Mouse (Mus musculus) gastrocnemius, adult 18-20 months (tissue): ENCODE data around the gene Timm22. TPM values are rescaled to one million over a fixed set of nuclear protein-coding genes. Genes with fewer than 3 reads are reported as not detected.
A peak's percentile ranks its signal among the peaks of the same experiment; 100 is the strongest.

Experiments
- DNase-seq: peaks from one replicate; pipeline ENCODE4 v3.0.0; 2021; ENCODE audit warnings: low spot score
- total RNA-seq, 2 experiments: library from RNA; stranded (reverse); gene quantifications; 2 replicates each; pipeline ENCODE4 v1.2.3; 2021

The Timm22 gene
- total RNA-seq, 2 experiments from 2014 or later = 32.5 to 41.9 TPM

DNA sequence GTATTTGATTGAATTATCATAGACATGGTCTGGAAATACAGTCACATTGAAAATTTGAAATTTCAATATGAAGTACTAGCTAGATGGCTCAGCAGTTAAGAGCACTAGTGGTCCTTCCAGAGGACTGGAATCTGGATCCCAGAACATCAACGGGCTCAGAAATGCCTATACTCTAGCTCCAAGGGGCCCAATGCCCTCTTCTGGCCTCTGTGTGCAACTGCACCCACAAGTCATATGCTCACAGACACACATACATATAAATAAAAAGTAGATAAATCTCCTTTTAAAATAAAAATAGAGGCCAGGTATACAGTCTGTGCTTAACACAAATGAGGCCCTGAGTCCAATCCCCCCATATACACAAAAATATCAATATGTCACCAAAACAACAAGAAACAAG is 19.7 kb upstream of the Timm22 start:
- no peak for DNase-seq

DNA sequence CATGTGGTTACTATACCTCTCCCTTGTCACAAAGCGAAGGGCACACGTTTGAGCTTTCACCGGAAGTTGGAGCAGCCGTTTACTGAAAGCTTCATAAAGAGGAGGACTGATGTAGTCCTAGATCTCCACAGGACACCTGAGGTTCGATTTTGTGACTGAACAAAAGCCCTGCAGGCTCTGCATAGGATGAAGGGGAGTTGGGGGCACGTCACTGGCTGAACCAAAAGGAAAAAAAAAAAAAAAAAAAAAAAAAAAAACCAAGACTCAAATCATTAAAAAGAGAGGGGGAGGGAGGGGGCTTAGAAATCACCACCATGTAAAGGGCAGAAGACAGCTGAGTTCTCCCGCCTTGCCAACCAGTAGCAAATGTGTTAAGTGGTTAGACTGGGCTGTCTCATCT is 18.0 kb upstream of the Timm22 start:
- no peak for DNase-seq

DNA sequence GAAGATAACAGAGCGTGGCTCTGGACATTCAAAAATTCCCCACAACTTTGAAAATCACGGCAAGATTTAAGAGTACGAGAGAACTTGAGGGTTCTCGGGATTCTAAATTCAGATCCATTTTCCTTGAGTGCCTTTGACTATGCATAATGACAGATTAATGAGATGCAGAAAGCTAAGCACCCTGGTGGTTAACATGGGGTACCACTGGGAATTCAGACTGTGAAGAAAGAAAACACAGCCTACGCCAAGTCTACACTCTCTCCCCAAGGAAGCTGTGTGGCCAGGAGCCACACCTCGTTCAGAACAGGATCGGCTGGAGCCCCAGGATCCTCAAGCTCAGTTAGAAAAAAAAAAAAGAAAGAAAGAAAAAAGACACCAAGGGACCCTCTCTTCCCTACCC is 14.2 kb upstream of the Timm22 start:
- DNase-seq = no peak

DNA sequence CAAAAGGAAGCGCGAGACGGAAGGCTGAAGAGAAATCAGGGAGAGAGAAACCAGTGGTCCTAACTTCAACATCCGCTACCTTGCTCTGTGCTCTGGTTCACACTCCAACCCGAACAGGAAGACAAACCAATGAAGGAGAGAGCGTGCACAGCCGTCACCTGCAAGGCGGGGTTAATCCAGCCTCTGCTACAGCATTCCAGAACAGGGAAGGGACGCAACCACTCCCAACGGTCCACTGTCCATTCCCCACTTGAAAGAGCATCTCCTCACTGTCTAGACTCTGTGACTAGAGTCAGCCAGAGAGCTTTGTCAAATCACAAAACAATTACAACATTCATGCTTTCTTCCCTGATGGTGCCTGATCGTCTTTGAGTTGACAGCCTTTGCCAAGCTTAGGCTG is 13.8 kb upstream of the Timm22 start:
- DNase-seq = no peak

DNA sequence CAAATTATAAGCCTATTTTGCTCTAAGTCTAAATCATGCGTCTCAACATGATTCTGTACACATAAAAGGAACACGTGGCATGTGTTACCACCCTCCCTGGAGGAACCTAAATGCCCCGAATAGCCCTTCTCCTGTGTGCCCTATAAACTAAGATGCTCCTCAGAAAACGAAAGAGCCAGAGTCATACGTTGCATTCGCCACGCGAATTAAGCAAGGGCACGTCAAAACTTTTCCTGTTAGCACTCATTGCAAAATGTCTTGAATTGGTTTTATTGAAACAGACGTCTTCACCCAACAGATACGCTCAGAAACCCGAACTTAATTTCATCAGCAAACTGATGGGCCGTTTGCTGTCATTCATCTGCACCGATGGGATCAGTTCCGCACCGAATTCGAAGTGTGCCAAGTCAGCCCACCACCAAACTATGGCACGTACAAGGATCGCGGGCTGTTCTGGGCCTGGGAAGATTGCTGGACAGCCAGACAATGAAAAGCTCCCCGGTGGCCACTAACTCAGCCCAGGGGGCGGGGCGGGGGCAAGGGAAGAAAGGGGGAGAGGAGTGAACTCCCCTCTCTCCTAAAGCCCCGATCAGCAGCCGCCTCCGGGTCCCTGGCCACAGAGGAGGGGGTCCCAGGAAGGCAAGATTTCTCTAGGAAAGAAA is 9.0 kb upstream of the Timm22 start:
- DNase-seq = no peak

DNA sequence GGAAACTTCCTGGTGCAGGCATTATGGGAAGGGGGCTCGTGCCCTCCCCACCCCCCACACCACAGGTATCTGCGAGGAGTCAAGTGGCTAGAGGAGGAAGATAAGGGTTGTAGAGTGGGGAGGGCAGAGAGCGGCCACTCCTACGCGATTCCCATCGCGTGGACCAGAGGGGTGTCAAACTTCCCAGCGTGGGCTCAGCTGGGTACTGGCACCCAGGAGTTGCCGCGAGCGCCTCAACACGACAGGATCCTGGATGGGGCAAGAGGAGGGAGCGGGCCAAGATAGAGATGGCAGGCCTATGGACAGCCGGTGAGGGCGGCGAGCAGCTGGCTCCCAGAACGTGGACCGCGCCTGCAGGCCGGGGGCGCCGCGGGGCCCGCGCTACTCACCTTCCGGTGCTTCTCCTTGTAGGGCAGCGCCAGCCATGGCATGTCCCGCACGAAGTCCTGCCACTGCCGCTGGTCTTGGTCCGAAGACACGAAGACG is 8.4 kb upstream of the Timm22 start:
- DNase-seq = peak; percentile 52

DNA sequence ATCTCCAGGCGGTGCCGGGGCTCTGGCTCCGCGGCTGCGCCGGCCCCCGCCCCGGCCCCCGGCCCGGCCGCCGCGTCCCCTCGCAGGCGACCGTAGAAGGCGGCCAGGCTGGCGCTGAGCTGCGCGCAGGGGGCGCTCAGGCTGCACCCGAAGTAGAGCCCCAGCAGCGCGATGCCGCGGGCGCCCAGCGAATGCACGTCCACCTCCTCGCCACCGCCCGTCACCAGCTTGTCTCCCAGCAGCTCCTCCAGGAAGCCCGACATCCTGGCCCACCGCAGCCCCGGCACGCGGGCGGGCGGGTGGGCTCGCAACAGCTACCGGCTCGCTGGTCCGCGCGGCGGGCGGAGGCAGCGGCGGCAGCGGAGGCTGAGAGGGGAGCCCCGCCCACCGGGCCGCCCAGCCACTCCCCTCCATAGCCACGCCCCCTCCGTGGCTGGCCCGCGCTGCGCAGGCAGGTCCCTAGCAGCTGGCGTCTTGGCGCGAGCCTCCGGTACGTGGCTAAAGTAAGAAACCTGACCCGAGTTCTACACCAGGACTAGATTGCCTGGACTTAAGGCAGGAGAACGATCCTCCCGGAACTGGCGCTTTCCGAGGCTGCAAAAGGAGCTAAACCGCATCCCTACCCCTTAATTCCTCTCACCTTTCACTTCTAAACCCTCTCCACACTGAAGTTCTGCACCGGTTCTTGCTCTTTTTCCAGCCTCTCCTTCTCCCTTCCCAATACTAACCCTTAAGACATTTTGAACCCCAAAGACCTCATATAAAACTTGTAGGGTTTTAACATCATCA is 7.8 kb upstream of the Timm22 start, which contains the start of gene Nxn:
Nxn (minus strand) TSS at position 343 of the 789 bp plus-strand sequence.
- peak; percentile 96 for DNase-seq

DNA sequence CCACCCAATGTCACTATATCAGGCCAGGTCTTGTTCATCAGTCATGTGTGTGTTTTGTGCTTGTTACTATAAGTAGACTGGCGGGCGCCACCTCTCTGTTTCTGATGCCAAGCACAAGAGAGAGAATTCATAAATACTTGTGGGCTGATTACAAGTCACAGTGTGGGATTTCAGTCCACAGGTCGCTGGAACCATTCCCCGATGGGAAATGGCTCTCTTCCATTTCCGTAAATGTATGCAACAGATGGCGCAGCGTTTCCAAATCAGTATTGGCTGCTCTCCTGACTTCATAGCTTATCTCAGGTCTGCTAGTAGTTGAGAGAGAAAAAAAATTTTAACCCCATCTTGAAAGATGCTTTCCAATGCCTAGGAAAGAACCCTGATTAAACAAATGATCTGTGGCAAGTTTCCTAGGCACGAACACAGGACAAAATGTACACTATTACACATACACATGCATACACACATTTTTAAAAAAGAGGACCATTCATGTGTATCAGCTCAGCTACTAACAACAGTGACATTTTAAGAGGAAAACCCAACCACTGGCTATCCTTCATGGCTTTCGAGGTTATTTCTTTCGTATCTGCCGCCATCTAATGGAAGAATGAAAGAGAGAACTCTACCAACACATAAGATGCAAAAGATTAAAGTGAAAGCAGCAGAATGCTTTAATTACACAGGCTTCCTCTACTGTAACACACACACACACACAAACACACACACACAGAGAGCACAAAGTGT is 7.0 kb upstream of the Timm22 start:
- DNase-seq = peak; percentile 53

DNA sequence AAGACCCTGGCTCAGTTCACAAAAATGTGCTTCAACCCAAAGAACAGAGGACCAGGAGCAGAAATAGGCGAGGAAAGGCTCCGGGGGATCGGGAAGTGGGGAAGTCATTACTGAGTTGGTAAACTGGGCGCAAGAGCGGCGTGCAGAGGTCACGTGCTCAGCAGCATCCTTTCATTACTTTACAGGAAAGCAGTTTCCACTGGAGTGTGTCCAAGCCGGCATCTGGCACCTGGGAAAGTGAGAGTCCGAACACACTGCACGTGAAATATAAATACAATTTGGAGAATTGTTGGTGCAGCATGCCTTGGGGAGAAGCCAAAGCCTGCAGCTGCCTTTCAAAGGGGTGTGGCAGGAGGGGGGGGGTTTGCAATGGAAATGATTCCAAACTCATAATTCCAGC is 5.4 kb upstream of the Timm22 start:
- DNase-seq = no peak

DNA sequence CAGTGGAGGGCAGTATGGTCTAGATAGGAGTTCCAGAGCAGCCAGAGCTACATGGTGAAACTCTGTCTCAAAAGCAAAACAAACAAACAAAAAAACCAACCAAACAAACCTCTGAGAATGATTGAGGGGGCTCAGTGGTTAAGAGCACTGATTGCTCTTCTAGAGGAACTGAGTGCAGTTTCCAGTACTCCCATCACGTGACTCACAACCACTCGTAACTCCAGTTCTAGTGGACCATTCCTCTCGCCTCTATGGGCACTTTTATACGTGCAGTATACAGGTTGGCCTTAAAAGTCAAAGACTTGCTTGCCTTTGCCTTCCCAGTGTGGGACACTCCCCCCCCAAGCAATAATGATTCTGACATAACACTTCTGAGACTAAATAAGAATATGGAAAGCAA is 1.6 kb upstream of the Timm22 start:
- no peak for DNase-seq

DNA sequence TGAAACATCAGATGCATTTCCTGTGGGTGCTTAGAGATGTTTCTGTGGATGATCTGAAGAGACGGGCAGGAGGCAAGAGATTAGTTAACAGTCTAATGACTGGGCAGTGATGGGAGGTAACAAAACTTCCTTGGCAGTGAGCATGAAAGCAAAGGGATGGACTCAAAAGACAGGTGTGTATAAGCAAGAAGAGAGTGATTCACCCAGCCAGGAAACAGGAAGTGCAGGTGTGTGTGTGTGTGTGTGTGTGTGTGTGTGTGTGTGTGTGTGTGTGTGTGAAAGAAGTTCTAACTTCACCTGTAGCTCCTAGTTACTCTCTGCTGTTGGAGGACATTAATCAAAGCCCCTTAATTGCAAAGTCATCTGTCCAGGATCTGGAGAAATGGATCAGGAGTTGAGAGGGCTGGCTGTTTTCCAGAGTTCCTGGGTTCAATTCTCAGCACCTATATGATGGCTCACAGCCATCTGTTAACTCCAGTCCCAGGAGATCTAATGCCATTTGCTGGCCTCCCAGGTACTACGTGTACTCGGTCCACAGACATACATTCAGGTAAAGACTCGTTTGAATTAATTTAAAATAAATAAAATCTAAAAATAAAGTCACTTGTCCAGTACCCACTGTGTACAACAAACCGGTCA is 1.0 kb upstream of the Timm22 start:
- no peak for DNase-seq

DNA sequence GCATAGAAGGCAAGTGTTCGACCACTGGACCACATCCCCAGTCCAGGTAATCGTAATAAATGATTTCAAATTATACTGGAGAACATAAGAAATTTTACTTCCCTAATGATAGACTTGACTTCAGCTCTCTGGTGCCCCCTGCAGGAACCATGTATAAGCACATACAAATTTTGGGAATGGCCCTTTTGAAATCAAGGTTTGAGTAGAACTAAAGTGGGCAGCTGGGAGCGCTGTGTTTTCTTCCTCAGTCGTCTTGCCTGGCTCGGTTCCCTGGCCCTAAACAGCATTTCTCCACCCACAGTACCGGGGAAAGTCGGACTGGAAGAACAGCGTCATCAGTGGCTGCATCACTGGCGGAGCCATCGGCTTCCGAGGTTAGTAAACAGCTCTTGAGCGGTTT is 4.1 kb downstream of the Timm22 start:
- peak; percentile 50 for DNase-seq

DNA sequence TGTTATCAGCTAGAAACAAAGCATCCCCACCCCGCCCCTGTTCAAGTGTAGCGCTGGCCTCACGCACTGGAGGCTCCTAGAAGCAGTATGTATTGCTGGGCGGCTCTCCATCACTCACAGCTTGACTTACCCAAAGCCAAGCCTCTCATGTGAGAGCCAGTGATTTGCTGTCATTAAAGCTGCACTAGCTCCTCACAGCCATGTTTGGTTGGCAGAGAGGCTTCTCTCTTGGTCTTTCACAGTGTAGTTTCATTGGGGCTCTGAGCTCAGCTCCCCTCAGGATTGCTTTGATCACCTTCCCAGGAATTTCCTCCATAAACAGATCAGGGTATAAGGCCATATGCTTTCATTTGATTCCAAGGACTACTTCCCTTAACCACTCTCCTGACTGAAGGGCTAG is 6.5 kb downstream of the Timm22 start:
- DNase-seq = no peak

DNA sequence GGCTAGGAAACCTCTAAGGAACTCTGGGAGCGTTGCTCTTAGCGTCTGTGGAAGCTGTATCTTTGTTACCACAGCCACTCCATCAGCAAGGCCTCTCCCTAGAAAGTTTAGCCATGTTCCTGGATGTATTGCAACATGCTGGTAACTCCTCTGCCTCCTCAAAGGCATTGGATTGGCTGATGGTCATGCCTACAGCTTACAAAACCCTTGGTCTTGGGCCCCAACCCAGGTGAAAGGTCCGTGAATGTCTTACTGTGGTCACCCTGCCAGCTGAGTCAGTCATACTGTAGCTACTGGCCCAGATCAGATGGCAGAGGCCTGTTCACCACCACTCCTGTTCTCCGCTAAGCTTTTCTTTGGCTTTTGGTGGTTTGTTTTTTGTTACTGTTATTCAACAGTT is 8.2 kb downstream of the Timm22 start:
- DNase-seq = peak; percentile 43

DNA sequence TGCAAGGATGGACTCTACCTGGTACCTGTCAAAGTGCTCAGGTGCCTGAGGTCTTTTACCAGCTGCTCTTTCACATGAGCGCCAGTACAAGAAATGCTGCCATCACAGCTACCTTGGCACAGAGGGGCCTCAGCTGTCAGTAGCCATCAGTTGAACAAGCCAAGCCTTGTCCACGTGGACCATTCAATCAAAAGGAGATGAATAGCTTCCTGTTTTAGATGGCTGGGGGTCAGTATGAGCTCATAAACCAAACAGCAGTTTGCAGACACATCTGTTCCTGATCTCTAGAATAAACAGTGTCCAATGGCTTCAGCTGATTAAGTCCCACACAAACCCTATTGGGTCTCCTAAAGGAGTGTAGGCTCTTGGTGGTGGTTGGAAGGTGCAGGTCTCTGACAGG is 9.2 kb downstream of the Timm22 start:
- no peak for DNase-seq

DNA sequence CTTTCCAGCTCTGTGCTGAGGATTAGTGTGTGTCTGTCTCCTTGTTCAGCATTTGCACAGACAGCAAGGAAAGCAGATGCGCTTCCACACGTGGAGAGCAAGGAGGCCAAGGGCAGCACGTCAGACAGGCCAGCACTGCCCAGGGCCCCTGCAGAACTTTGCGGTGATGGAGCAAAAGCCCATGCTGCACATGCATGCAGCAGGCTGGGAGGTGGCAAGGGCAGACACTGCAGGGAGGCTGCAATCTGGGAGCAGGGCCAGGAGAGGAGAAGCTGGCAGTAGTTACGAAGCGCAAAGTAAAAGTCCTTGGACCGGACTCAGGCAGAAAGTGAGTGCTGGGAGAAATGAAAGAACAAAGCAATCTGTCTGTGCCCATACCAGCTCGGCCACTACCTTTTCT is 11.7 kb downstream of the Timm22 start:
- DNase-seq = no peak

DNA sequence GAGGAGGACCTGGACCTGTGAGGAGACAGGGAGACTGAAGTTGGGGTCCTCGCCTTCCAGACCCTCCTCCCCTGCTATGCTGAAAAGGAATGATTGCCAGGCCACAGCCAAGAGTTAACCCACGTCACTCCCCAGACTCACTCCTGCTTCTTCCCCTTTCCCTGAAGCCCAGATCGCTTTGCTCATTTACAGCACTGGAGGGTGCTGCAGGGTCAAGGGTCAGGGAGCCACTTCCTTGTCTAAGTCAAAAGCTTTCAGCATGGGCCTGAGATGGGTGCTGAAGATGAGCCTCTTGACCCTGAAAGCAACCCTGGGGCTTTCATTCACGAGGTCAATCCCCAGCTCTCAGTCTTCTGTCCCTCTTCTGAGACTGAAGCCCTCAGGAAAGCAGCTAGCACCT is 12.4 kb downstream of the Timm22 start:
- peak; percentile 23 for DNase-seq

DNA sequence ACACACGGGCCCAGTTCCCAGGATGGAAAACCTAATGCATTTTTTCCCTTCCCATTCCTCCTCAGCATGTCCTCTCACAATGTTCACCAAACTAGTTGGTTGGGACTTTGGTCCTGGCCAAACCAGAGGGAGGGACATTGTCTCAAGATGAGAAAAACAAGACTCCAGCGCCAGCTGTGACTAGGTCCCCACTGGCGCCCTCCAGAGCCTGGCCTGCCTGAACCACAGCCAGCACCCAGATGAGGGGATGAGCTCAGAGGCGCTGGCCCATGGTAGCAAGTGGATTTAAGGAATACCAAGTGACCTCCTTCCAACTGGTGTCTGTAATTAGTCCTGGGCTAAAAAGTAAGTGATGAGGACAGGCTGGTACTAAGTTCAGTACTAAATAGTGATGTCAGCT is 14.1 kb downstream of the Timm22 start:
- peak; percentile 35 for DNase-seq

DNA sequence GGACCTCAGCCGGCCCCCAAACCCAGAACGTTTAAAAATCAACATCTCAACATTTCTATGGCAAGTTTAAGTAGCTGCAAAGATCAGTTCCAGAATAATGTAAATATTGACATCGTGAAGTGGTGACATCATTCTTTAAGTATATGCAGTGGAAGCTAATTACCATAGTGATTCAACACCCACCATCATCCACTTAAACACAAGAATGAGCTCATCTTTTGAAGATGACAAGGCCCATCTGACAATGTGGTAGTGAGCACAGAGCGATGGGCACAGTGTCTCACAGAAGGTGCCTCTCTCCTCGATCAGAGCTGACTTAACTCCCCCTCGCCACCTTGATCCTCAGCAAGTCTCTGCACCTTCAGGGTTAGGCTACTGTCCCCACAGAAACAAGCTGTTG is 19.0 kb downstream of the Timm22 start:
- no peak for DNase-seq

DNA sequence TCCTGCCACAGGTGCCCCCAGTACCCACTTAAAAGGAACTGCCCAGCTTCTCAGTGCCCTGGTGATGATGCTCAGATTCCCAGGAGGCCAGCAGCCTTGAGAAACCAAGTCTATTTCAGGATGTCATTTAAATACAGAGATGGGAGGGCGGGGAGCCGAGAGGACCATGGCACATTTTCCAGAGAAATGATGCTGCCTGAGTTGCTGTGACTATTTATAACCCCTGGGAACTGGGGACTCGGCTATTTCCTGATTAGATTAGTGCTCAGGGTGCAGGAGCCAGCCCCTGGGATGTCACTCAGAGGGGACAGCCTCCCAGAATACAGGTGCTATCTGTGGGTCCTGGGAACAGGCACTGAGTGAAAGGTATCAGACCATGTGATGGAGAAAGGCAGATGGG is 21.0 kb downstream of the Timm22 start:
- peak; percentile 34 for DNase-seq

DNA sequence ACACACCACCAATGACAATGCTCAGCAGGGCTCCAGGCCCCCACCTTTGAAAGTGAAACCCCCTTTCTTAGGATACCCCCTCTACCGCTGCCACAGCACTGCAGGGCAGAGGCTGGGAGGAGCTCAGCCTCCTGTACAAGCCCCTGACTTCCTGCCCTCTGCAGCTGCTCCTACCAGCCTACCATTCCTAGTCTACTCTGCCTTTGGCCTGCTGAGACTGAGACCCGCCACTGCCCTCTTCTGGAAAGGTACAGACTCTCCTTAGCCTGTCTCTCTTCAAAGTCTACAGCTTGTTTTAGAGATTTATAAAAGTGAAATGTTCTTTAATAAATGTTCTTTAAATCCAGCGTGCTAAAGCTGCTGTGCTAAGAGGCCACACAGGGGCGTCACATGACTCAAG is 22.3 kb downstream of the Timm22 start:
- DNase-seq = no peak

DNA sequence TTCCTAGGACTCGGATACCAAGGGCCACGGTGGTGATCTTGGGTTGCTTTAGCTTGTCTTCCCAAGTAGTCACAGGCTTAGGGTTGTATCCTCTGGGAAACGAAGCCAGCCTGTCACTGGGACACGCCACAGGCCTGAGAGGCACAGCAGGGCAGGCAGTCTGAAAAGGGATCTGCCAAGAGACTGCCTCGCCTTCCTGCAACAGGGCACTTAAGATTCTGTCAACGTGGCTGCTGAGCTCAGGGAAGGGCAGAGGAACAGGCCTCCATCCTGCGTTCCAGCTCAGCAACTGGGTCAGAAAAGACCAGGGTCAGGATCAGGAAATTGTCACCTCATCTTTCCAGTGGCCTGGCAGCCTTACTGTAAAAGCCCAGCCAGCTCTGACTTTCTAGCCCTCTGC is 22.8 kb downstream of the Timm22 start:
- DNase-seq = peak; percentile 39
